Mouse (Mus musculus) urinary bladder, adult 2 months (tissue): Measurements from ENCODE around the gene Alpk3. TPM values are rescaled to one million over a fixed set of nuclear protein-coding genes. Genes with fewer than 3 reads are reported as not detected.

Source experiments
- DNase-seq: peaks from one replicate; pipeline ENCODE4 v3.0.0; 2022; ENCODE audit warnings: low spot score
- polyA plus RNA-seq: library from polyadenylated mRNA; depleted of rRNA; stranded (reverse); fragments of >200 nt; gene quantifications from 2 replicates; pipeline ENCODE4 v1.2.3, GENCODE M21; 2012

Alpk3 gene
- polyA plus RNA-seq, 1 experiment = 0.03 TPM

GRCm38 (mm10) chr7:81074546-81074945 is 17.1 kb downstream of the Alpk3 start:
- no peak for DNase-seq

- DNase-seq = no peak
These were observed 17.9 kb downstream of the Alpk3 start for GRCm38 (mm10) chr7:81075299-81075698.

GRCm38 (mm10) chr7:81075732-81076131 is 18.3 kb downstream of the Alpk3 start:
- DNase-seq = no peak

GRCm38 (mm10) chr7:81077009-81077408 is 19.6 kb downstream of the Alpk3 start:
- no peak for DNase-seq

GRCm38 (mm10) chr7:81078740-81079139 is 21.3 kb downstream of the Alpk3 start:
- no peak for DNase-seq

GRCm38 (mm10) chr7:81093420-81093965 is 36.1 kb downstream of the Alpk3 start:
- DNase-seq = no peak

- no peak for DNase-seq
These were observed 36.8 kb downstream of the Alpk3 start for GRCm38 (mm10) chr7:81094104-81094757.

- DNase-seq = no peak
These were observed 42.9 kb downstream of the Alpk3 start for GRCm38 (mm10) chr7:81100341-81100740.

GRCm38 (mm10) chr7:81102854-81103253 is 45.5 kb downstream of the Alpk3 start:
- DNase-seq = no peak

- no peak for DNase-seq
These were observed 48.1 kb downstream of the Alpk3 start for GRCm38 (mm10) chr7:81105525-81105924.

- no peak for DNase-seq
These were observed 50.8 kb downstream of the Alpk3 start for GRCm38 (mm10) chr7:81108226-81108625.

- no peak for DNase-seq
These were observed 52.6 kb downstream of the Alpk3 start for GRCm38 (mm10) chr7:81109717-81110651.

- DNase-seq = no peak
These were observed 53.4 kb downstream of the Alpk3 start for GRCm38 (mm10) chr7:81110791-81111190.

GRCm38 (mm10) chr7:81111729-81112128 is 54.3 kb downstream of the Alpk3 start:
- no peak for DNase-seq

GRCm38 (mm10) chr7:81112686-81113360 is 55.4 kb downstream of the Alpk3 start:
- no peak for DNase-seq

GRCm38 (mm10) chr7:81114555-81114954 is 57.2 kb downstream of the Alpk3 start, which contains the start of gene Slc28a1:
Gene Slc28a1 (plus strand): TSS chr7:81114799.
- DNase-seq = no peak

- DNase-seq = no peak
These were observed 63.7 kb downstream of the Alpk3 start for GRCm38 (mm10) chr7:81121099-81121498.

- DNase-seq = no peak
These were observed 65.4 kb downstream of the Alpk3 start for GRCm38 (mm10) chr7:81122808-81123207.

- DNase-seq = no peak
These were observed 66.2 kb downstream of the Alpk3 start for GRCm38 (mm10) chr7:81123553-81123952.

- no peak for DNase-seq
These were observed 67.4 kb downstream of the Alpk3 start for GRCm38 (mm10) chr7:81124773-81125172.

- no peak for DNase-seq
These were observed 68.1 kb downstream of the Alpk3 start for GRCm38 (mm10) chr7:81125215-81126175.
